Mouse (Mus musculus) gastrocnemius, postnatal 14 days (tissue): ENCODE results near the gene Trp53tg5. TPM values are rescaled to one million over a fixed set of nuclear protein-coding genes. Genes with fewer than 3 reads are reported as not detected.

Source experiments
- DNase-seq: peaks from one replicate; pipeline ENCODE4 v3.0.0; 2021; ENCODE audit warnings: mixed read lengths
- intact Hi-C: fragments of 180-260 bp; cut with DNase I; formaldehyde crosslinking; loops from one replicate; pipeline ENCODE4 v1.15.1; 2025; ENCODE audit warnings: low total_unique reads
- total RNA-seq, 2 experiments: library from RNA; stranded (reverse); gene quantifications; 2 replicates each; pipeline ENCODE4 v1.2.3; 2021

The Trp53tg5 gene
- total RNA-seq, 2 experiments from 2014 or later = not detected

DNA sequence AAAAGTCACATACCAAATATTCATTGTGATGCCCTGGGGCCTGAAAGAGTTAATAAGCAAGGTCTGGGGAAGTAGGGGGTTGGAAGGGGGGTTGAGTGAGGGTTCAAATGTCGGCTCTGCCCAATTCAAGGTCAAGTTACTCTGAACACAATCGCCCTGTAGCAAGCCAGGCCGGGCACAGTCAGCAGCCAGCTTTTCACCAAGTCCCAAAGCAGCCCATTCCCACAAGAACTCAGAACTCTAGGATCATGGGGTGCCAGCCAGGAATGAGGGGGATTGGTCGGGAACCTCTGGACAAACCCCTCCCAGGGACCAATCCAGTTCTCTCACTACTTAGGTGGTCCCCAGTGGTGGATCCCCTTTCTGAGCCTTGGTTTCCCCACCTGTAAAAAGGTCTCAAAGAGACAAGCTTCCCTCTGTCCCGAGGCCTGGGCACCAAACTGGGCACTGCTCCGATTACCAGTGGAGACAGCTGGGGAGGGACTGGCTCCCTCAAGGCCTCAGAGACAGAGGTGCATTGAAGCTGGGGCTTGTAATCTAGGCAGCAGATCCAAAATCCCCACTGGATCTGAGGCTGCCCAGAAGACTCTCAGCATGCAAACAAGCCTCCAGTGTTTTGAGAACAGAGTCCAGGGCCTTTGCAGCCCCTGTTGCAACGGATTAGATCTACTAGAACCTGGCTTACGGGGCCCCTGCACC lies 37.2 kb downstream of the Trp53tg5 start:
- no peak for DNase-seq
- intact Hi-C loops = no loop called here

DNA sequence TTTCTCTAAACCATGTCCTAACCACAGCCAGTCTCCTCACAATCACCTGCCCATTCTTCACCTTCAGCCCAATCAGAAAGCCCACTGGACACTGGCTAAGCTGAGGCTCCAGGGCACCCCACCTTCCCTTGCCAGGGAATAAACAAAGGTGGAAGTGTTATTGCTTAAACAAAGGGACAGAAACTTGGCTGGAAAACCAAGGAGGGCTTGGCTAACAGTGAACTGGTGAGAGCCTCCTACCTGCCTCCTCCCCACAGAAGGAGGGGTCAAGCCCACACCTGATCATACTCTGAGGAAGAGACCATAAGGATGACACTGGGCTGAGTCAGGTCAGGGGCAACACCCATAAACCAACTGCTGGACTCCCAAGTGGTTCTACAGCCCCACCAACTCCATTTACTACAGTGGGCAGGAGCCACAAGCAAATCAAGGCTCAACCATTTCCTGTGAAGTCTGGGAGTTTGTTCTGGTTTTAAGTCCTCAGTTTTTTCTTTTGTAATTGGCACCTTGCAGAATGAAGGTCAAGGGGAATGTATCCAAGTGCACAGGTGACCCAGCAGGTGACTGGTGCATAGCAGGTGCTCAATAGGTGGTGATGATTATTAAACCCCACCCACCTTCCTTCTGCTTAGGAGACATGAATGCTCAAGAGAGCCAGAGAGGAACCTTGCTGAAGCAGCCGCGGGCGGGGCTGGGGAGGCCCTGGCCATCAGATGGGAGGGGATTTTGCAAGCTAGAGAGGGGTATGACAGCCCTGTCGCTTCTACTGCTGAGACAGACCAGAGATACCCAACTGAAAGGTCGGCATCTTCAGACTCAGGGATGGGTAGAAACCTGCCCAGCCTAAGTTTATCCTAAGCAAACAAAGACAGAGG lies 38.1 kb downstream of the Trp53tg5 start:
- intact Hi-C loops = no loop called here
- no peak for DNase-seq

DNA sequence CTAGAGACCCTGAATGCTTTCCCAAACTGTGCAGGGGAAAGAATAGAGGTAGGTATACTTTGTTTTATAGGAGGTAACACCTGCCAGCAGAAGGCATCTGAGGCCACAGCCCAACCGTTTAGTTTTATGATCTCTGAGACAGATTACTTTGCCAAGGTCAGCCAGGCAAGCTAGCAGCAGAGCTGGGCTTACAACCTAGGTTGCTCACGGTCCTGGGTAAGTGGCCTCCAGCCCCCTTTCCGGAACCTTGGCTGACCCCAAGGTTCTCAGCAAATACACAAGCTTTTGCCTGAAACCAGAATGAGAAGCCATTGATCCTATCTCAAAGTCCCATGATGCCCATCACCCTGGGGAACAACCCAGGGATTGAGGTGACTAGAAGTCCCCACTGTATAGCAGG lies 38.8 kb downstream of the Trp53tg5 start:
- no peak for DNase-seq

DNA sequence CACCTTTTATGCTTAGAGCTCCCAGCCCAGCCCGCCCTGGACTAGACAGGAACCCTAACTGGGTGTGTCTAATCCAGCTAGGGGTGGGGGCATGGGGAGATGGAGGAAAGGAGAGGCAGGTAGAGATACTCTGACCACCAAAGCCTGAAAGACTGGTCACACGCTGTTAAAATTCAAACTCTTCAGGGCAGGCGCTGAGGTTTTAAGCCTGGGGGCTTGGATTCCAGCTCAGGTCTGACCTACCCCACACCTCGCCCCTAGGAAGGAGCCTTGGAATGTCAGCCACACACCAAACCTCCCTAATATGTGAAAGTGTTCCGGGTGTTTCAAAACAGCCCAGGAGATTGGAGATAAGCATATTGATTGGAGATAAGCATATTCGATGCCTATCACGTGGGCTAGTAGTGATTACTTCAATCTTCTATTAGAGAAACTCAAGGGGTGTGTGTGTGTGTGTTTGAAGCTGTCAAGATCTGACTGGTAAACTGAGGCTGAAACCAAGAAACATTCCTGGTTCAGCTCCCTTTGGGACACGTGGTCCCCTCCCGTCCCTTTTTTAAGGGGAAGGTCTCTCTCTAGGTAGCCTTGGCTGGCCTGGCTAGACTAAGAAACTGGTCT lies 40.1 kb downstream of the Trp53tg5 start:
- intact Hi-C loops = no loop called here
- no peak for DNase-seq

More for the DNA sequence above, 38.8 kb downstream of the Trp53tg5 start:
- intact Hi-C loops = no loop called here

DNA sequence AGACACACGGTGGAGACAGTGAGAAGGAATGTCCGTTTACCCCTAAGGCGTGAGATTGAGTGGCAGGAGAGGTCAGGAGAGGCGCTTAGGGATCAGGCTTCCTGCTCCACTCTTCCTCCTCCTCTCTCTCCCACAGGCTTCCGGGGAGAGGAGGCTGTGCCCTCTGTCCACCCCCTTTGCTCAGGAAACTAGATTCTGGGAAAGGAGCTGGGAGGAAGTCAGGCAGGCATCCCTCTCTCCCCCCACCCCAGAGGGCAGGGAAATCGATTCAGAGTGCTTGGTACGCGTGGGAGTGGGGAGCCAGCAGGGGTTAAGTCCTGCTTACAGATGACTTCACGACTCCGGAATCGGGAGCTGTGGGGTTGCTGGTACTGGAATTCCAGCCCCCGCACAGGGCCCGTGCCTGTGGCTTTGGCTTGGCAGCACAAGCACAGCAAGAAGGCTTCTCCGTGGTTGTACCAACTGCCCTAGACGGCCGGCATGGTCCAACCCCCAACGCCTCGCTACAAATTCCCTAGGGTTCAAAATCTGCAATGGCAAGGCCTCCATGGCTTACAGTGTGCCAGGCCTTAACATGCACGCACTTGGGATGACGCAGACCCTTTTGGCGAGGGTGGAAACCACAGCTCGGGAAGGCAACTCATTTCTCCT lies 40.9 kb downstream of the Trp53tg5 start:
- DNase-seq = peak; percentile 50
- intact Hi-C loops = no loop called here

DNA sequence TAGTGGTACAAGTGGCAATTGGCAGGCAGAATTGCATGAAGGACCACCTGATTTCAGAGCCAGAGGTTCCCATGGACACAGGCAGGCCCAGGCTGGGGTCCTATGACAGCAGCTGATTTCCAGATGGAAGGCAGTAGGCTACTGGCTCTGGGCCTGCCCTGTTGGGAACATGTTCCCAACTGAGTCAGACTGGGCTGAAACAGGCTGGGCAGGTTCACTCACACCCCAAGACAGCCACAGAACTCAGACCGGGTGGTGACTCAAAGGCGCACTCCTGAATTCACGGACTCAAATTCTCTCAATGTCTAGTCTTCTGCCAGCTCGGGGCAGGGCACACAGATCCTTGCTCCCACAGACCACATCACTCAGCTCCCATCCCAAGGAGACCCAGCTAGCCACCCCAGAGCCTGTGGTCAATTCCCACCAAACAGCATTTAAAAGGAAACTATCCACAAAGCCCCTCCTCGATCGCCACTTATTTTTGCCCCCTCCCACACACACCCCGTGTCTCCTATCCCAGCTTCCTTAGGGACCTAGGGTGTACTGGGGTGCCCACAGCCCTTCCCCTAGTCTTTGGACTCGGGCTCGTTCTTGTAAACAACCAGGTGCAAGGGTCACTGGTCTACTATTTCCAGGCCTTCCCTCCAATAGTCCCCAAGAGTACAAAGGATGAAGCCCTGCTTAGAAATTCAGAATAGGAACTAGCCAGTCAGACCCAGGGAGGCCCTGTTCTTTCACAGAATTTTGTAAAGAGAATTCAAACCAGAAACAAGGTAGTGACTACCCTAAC lies 41.7 kb downstream of the Trp53tg5 start:
- no peak for DNase-seq
- intact Hi-C loops = no loop called here

DNA sequence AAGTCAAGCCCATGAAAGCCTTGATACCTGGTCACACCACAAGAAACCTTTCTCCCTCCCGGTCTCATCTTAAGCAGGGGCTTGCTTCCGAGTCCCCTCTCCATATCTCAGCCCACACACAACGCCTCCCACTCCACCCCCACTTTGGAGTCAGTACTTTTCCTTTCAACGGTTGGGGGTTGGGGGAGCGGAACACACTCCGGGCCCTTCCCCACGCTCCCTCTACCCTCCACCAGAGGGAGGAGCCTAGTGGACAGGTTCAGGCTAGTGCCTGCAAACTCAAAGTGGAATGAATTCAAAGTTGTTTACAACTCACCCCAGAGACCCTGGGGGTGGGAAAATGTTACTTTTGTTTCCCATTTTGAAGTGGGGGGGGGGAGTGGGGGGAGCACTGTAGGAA lies 42.8 kb downstream of the Trp53tg5 start:
- intact Hi-C loops = no loop called here
- DNase-seq = no peak

DNA sequence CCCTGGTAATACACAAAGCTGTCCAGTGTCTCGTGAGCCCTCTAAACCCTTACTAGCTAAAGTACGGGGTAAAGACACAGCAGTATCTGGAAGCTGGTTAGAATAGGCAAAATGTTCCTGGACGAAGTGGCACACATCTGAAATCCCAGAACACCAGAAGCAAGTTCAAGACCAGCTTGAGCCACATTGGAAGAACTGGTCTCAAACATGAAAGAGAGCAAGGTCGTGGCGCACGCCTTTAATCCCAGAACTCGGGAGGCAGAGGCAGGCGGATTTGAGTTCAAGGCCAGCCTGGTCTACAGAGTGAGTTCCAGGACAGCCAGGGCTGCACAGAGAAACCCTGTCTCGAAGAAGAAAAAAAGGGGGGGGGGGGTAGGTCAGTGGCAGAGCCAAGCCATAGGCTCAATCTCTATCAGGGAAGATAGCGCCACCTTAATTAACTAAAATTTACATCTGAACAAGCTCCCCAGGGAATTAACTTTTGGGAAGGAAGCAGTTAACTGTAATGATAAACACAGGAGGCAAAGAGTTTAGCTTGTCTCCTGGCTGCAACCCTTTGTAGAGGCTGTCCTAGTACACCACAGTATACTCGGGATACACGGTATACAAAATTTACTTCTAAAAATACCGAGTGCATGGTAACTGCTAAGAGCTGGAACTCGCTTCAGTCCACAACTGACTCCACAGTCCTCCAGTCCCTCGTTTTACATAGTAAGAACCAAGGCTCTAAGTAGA lies 43.5 kb downstream of the Trp53tg5 start:
- intact Hi-C loops = no loop called here
- DNase-seq = no peak

DNA sequence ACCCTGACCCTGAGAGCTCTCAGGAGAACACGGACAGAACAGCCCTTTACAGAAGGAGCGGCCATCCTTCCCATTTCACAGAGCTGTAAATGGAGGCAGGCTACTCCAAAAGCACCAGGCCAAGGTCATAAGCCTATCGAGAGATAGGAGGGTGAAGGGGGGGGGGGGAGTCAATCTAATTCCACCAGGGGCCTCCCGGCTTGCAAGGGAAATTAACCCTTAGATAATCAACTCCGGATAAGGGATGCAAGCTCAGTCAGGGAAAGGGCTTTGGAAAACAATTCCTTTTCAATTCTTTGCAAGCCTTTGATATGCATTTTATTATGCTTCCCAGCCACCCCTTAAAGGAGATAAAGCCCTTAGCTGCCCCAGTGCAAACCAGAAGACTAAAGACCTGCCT lies 45.1 kb downstream of the Trp53tg5 start:
- intact Hi-C loops = no loop called here
- DNase-seq = no peak

DNA sequence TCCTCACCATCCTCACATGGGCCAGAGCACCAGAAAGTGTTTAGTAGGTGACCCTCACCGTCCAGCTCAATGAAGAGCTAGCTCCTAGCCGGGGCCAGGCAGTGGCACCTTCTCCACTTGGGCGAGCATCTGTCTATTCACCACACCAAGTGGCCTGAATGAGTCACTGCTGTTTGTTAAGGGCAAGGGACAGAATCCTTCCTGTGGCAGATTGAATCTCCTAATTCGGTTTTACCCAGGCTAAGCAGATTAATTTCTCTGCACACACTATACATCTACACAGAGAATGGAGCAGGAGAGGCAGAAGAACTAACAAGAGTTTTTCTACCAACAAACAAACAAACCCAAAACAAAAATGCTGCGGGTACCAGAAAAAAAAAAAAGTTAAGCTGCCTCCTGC lies 46.6 kb downstream of the Trp53tg5 start:
- intact Hi-C loops = no loop called here
- no peak for DNase-seq

DNA sequence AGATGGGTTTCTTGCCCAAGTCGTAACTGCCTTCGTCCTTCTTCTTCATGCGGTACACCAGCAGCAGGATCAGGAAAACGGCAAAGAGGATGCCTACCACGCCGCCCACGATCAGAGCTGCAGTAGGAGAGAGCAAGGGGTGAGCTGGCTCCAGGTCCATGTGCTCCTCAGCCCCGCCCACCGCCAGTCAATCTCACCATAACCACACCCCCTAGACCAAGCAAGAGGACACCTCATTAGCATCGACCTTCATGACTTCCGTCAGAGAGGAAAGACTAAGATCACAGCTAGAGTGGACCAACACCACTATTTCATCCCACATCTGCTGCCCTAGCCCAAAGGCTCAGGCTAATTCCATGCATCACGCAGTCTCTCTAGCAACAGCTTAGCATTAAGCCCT lies 47.4 kb downstream of the Trp53tg5 start:
- intact Hi-C loops = no loop called here

DNA sequence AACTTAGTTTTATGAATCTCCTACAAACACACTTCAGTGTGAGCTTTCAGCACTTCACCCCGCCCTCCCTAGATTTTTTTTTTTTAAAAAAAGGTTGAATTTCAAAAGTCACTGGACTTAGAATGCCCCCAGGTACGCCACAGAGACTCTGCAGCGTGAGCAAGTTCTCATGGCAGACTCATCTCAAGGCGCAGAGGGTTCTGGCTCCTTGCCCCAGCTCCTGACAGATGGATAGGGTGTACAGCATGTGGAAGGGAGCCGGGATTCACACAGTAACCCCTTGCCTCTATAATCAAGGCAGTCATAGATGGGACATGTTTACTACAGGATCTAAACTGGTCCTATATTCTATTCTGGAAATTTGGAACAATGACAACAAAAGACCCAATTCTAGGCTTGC lies 48.1 kb downstream of the Trp53tg5 start:
- no peak for DNase-seq
- intact Hi-C loops = no loop called here

More for the DNA sequence above, 47.4 kb downstream of the Trp53tg5 start:
- DNase-seq = no peak

DNA sequence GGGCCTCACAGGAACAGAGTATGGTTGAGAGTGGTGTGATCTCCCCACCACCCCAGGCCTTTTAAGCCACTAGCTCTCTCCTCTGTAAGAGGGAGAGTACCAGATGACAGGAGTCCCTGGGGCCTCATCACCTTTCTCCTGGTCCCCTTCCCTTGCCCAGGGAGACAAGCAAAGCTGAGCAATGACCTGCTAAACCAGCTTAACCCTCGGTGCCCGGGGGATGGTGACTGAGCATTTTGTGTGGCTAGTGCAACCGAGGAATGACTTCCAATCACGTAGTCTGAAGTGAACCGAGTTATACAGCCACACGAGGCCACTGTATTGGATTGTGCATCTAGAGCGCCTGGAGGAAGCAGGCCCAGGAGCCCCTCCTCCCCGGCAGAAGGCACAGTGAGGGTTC lies 49.1 kb downstream of the Trp53tg5 start:
- intact Hi-C loops = no loop called here
- DNase-seq = no peak

DNA sequence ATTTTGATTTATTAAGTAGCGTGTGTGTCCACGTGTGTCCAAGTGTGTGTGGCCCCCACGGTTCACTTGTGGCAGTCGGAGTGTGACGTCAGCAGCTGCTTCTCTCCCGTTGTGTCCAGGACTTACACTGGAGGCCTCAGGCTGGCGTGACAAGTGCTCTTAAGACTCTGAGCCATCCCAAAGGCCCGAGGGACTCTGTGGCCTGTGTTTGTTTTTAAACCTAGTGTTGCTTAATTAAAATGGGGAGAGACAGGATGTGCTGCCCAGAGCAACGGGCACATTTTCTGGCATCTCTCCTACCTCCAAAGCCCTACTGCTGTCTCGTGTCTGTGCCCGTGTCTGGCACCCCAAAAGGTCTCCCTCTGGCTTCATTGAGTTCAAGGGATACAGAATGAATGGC lies 50.1 kb downstream of the Trp53tg5 start:
- intact Hi-C loops = no loop called here

DNA sequence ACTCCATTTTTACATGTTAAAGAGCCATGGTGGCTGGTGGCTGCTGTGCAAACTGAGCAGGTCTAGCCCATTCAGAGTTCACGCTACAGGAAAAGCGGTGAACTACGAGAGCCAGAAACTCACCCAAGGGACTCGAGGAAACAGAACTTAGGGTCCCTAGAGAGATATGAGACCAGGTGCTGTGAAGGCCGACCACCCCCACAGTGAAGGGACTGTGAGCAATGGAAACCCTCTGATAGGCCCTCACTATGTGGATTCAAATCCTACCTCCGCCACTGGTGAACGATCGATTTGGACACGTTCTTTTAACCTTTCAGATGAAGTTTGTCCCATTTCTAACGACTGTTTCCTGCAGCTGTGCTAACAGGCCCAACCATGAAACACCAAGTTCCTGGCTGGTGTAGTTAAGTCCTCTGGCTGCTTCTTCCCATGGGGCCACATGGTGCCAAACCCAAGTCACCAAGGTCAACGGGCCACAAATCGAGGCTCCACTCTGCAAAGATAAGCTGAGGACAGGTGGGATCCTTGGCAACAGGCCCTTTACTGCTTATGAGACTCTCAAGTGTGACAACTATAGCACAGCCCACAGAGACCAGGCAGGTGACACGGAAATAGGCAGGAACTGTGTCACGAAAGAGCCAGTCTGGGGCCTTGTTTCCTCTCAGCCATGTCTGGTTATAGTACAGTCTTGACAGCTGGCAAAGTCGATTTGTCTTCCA lies 50.7 kb downstream of the Trp53tg5 start:
- intact Hi-C loops = no loop called here

More for the DNA sequence above, 50.1 kb downstream of the Trp53tg5 start:
- no peak for DNase-seq

DNA sequence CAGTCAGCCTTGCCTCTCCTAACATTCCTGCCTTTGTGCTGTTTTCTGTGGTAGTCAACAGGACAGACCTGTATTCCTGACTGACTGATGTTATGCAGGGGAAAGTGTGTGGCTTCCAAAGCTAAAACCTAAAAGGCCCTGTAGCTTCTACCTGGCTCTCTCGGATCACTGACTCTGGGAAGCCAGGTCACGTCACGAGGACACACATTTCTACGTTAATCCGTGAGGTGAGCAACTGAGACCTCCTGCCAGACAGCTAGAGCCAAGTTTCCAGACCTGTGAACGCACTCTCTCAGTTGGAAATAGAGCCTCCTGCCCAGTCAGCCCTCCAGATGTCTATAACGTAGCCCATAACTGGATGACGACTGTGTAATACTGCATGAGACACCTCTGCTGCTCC lies 51.5 kb downstream of the Trp53tg5 start:
- intact Hi-C loops = no loop called here
- no peak for DNase-seq

More for the DNA sequence above, 50.7 kb downstream of the Trp53tg5 start:
- DNase-seq = no peak

DNA sequence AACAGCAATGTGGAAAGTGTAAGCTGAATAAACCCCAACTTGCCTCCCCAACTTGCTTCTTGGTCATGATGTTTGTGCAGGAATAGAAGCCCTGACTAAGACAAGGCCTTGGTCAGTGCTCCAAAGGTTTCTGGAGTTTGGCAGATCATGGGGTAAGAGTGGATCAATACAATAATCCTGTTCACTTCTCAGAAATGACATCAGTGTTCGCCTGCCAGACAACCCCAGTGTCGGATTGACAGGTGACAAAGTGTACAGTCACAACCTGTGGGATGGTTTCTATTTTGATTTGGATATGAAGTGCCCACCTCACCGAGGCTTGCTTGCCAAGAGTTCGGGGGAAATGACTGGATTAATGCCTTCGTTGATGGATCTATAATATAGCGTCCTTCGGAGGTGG lies 52.2 kb downstream of the Trp53tg5 start:
- intact Hi-C loops = no loop called here
- DNase-seq = no peak
